Mouse (Mus musculus) G1E (cell line): Measurements from ENCODE around the gene Rfc4. TPM values are rescaled to one million over a fixed set of nuclear protein-coding genes. Genes with fewer than 3 reads are reported as not detected.
A peak's percentile ranks its signal among the peaks of the same experiment; 100 is the strongest.
"Not testable (repeated sequence)": the region's sequence is repeated elsewhere in the genome, so short reads cannot be mapped to it uniquely, and the experiment has no call there.

Experiments
- ATAC-seq: 2 replicates; pipeline ENCODE4 v1.8.0; 2016; ENCODE audit warnings: mild to moderate bottlenecking; ENCODE audit not compliant: insufficient number of reproducible peaks, poor library complexity, low FRiP score, severe bottlenecking; ENCODE audit errors: extremely low read depth
- DNase-seq: peaks from one replicate; pipeline ENCODE4 v3.0.0; 2012; ENCODE audit warnings: low spot score
- H3K27me3 ChIP-seq: 2 replicates; pipeline ENCODE4 v1.6.1; 2012; ENCODE audit warnings: mild to moderate bottlenecking, low read length, inconsistent platforms; ENCODE audit not compliant: insufficient read depth
- H3K36me3 ChIP-seq: replicated peaks from 2 replicates; pipeline ENCODE3; 2012; ENCODE audit warnings: mild to moderate bottlenecking, inconsistent platforms
- H3K4me1 ChIP-seq: 2 replicates; pipeline ENCODE4 v1.6.1; 2012; ENCODE audit warnings: low read depth, low read length, inconsistent platforms, mixed read lengths; ENCODE audit not compliant: insufficient read depth
- H3K4me3 ChIP-seq: 2 replicates; pipeline ENCODE4 v1.5.1; 2012; ENCODE audit warnings: low read depth, mild to moderate bottlenecking, inconsistent platforms, low read length, moderate library complexity, mixed read lengths
- H3K9me3 ChIP-seq: replicated peaks from 2 replicates; pipeline ENCODE4 v1.6.1; 2012; ENCODE audit warnings: inconsistent platforms
- CTCF ChIP-seq: IDR thresholded peaks from 2 replicates; pipeline ENCODE4 v1.5.1; 2012; ENCODE audit warnings: low read depth, low read length, inconsistent platforms, mixed read lengths
- GATA1 ChIP-seq: IDR thresholded peaks from 2 replicates; pipeline ENCODE4 v1.6.1; 2012; ENCODE audit warnings: borderline replicate concordance, low read length, inconsistent platforms, mixed read lengths
- GATA2 ChIP-seq: IDR thresholded peaks from 2 replicates; pipeline ENCODE4 v1.6.1; 2012; ENCODE audit warnings: low read depth, low read length, inconsistent platforms, borderline replicate concordance
- POLR2AphosphoS5 ChIP-seq: IDR thresholded peaks from 2 replicates; pipeline ENCODE4 v1.6.1; 2012; ENCODE audit warnings: low read depth, low read length, inconsistent platforms; ENCODE audit not compliant: insufficient replicate concordance
- TAL1 ChIP-seq: conservative IDR thresholded peaks from 2 replicates; pipeline ENCODE4 v1.6.1; 2012; ENCODE audit warnings: low read depth, low read length, inconsistent platforms, mixed read lengths
- polyA plus RNA-seq: library from polyadenylated mRNA; stranded (reverse); fragments of >175 nt; gene quantifications from 2 replicates; pipeline ENCODE4 v1.2.3, GENCODE M21; 2012
- total RNA-seq, 2 experiments: library from RNA; stranded (forward) in 1 of 2; stranded (reverse) in 1 of 2; fragments of 200-1000 nt in 1 of 2; fragments of >200 nt in 1 of 2; fragmentation: Nextera tagmentation in 1 of 2; gene quantifications; 2 replicates each; pipeline ENCODE4 v1.2.3; 2014 to 2017

Gene Rfc4
- total and polyA plus RNA-seq, 3 experiments, result 49.2 to 181 (median 90.1) TPM

DNA sequence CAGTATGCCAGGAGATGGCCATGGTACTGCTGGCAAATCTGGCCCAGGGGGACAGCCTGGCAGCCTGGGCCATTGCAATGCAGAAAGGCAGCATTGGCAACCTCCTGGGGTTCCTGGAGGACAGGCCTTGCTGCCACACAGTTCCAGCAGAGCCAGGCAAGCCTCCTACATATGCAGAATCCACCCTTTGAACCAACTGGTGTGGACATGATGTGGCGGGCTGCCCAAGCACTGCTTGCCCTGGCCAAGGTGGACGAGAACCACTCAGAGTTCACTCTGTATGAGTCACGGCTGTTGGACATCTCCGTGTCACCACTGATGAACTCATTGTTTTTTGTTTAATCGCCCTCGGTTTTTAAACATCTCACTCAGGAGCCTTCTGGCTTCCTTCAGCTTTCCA, 33.4 kb downstream of the Rfc4 start:
- H3K9me3 ChIP-seq, result no peaks in the 10 kb centered on the region
- DNase-seq (no peak), ATAC-seq (no peak)
- H3K4me3 ChIP-seq, result no peak overlapping the region
- peaks cover 15% of the 10 kb centered on the region for H3K27me3 ChIP-seq
- H3K36me3 ChIP-seq, result no peaks in the 10 kb centered on the region
- H3K4me1 ChIP-seq, result peaks cover 2% of the 10 kb centered on the region; the same call in 1 of the 2 replicates
- TF ChIP-seq POLR2AphosphoS5, result no peak
- TF ChIP-seq GATA2, result no peak
- TF ChIP-seq GATA1, result no peak
- TF ChIP-seq CTCF, result no peak
- TF ChIP-seq TAL1, result no peak

DNA sequence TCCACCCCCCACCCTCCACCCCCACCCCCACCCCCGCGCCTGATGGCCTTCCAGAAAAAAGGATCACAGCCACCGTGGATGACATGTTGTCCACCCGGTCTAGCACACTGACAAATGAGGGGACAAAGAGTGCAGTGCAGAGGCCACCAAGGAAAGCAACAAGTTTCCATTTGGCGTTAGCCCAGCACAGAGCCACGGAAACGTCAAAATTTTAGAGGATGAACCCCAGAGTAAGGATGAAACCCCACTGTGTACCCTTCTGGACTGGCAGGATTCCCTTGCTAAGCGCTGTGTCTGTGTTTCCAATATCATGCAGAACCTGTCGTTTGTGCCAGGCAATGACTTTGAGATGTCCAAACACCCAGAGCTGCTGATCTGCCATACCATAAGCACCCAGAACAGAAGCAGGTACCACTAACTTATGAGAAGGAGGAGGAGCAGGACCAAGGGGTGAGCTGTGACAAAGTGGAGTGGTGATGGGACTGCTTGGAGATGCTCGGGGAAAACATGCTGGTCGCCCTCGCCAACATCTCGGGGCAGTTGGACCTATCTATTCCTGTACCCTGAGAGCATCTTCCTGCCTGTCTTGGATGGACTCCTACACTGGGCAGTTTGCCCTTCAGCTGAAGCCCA, 34.1 kb downstream of the Rfc4 start:
- Histone ChIP-seq H3K4me1 (peaks cover 2% of the 10 kb centered on the region; the same call in 1 of the 2 replicates), H3K9me3 (no peaks in the 10 kb centered on the region), H3K4me3 (no peak overlapping the region), H3K36me3 (no peaks in the 10 kb centered on the region), H3K27me3 (peaks cover 15% of the 10 kb centered on the region)
- ATAC-seq (no peak), DNase-seq (no peak)
- TF ChIP-seq POLR2AphosphoS5 (no peak), CTCF (no peak), GATA1 (no peak)

DNA sequence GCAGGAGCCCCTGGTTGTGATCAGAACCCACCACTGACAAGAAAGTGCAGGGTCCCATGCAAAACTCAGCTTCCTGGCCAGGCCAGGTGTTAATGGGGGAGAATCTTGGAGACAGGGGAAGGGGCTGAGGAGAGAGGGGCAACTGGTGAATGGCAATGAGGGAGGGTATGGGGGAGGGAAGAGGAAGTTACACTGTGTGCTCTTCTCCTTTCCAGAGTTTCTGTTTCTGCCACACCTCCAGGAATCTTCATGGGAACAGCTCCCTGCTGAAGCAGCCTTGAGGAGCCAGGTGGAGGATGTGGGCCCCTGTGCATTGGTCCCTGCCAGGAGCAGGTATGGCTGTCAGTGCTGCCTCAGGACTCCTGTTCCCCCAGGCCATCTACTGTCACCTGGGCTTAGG, 36.2 kb downstream of the Rfc4 start:
- H3K36me3 ChIP-seq, DNase-seq, H3K4me1 ChIP-seq, H3K9me3 ChIP-seq, H3K4me3 ChIP-seq, ATAC-seq: not testable (repeated sequence)
- peaks cover 15% of the 10 kb centered on the region for H3K27me3 ChIP-seq

DNA sequence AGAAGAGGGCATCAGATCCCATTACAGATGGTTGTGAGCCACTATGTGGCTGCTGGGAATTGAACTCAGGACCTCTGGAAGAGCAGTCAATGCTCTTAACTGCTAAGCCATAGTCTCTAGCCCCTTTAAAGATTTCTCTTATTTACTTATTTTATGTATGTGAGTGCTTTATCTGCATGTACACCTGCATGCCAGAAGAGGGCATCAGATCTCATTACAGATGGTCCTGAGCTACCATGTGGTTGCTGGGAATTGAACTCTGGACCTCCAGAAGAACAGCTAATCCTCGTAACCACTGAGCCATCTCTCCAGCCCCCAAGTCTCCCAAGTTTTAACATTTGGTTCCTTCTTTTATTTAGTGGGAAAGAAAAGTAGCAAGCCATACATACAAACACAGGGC, 39.0 kb downstream of the Rfc4 start:
- not testable (repeated sequence) for H3K36me3 ChIP-seq, DNase-seq, H3K9me3 ChIP-seq, ATAC-seq, H3K4me1 ChIP-seq, H3K4me3 ChIP-seq
- H3K27me3 ChIP-seq, result peaks cover 16% of the 10 kb centered on the region

GRCm38 (mm10) chr16:23087712-23088111, 39.8 kb downstream of the Rfc4 start:
- not testable (repeated sequence) for ATAC-seq
- peak; percentile 21 for DNase-seq

DNA sequence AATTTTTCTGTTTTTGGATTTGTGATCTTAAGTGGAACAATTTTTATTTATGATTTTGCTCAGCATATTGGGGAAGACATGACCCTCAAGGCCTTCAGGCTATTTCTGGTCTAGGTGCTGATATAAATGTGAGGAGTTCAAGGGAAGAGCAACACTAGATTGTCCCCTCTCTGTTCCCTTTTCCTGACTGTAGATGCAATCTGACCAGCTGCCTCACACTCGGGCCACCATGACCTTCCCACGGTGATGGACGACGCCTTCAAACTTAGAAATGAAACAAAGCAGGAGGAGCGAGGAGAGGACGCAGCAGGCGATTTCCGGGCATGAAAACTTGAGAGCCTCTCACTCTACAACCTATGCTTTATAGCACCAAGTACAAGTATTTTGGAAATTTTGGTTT, 40.4 kb downstream of the Rfc4 start:
- not testable (repeated sequence) for DNase-seq, H3K4me3 ChIP-seq, H3K4me1 ChIP-seq, H3K36me3 ChIP-seq, ATAC-seq, H3K9me3 ChIP-seq
- peaks cover 15% of the 10 kb centered on the region for H3K27me3 ChIP-seq

More at GRCm38 (mm10) chr16:23087712-23088111, 39.8 kb downstream of the Rfc4 start:
- not testable (repeated sequence) for H3K4me3 ChIP-seq, H3K4me1 ChIP-seq, H3K9me3 ChIP-seq, H3K36me3 ChIP-seq
- H3K27me3 ChIP-seq, result peaks cover 15% of the 10 kb centered on the region

DNA sequence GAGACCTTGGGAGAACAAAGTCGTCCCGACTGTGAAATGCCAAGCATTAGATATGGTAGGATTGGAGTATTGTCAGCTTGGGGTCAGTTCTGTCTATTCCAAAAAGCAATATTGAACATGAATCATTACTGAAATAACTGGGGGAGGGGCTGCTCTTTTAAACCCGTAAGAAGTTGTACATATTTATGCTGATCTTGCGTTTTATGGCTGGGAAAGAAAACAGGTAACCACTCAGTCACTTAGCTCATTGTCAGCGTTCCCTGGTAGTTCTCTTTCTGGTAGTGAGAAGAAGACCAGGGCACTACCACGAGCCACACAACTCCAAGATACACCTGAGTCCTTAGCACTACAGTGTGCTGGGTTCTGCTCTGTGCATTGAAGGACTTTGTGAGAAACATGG, 50.0 kb downstream of the Rfc4 start:
- ATAC-seq, H3K4me1 ChIP-seq, H3K27me3 ChIP-seq, H3K9me3 ChIP-seq, H3K4me3 ChIP-seq, DNase-seq, H3K36me3 ChIP-seq: not testable (repeated sequence)

Other genes starting within 250 kb of the Rfc4 start
- gene Ahsg, start 236.5 kb downstream of the Rfc4 start, total RNA-seq (2014; fragmentation: Nextera tagmentation), result 2.7 and 4.4 TPM in 2 replicates
- gene Ahsg, start 236.5 kb downstream of the Rfc4 start, total RNA-seq (2017), result 0.38 and 0.52 TPM in 2 replicates
- gene Ahsg, start 236.5 kb downstream of the Rfc4 start, polyA plus RNA-seq, result 0.11 and 0.15 TPM in 2 replicates
- 4.6 and 5.1 TPM in 2 replicates for gene Fetub, start 209.4 kb downstream of the Rfc4 start, total RNA-seq (2014; fragmentation: Nextera tagmentation)
- 1.7 and 2.1 TPM in 2 replicates for gene Fetub, start 209.4 kb downstream of the Rfc4 start, total RNA-seq (2017)
- 0.66 and 0.92 TPM in 2 replicates for gene Fetub, start 209.4 kb downstream of the Rfc4 start, polyA plus RNA-seq
- gene Hrg, start 176.7 kb downstream of the Rfc4 start, total RNA-seq (2014; fragmentation: Nextera tagmentation), result not detected in 2 replicates
- gene Hrg, start 176.7 kb downstream of the Rfc4 start, total RNA-seq (2017), result not detected in 2 replicates
- not detected in 2 replicates for gene Hrg, start 176.7 kb downstream of the Rfc4 start, polyA plus RNA-seq
- gene Kng2, start 98.3 kb downstream of the Rfc4 start, total RNA-seq (2014; fragmentation: Nextera tagmentation), result not detected in 2 replicates
- 0.17 TPM in 1 of 2 replicates, not detected in the other for gene Kng2, start 98.3 kb downstream of the Rfc4 start, total RNA-seq (2017)
- gene Kng2, start 98.3 kb downstream of the Rfc4 start, polyA plus RNA-seq, result not detected in 2 replicates
- not detected in 2 replicates for gene Kng1, start 69.9 kb downstream of the Rfc4 start, total RNA-seq (2014; fragmentation: Nextera tagmentation)
- gene Kng1, start 69.9 kb downstream of the Rfc4 start, total RNA-seq (2017), result 0.12 TPM in 1 of 2 replicates, not detected in the other
- gene Kng1, start 69.9 kb downstream of the Rfc4 start, polyA plus RNA-seq, result not detected in 2 replicates
- 776 and 797 TPM in 2 replicates for gene Eif4a2, start 20.3 kb downstream of the Rfc4 start, total RNA-seq (2014; fragmentation: Nextera tagmentation)
- 849 and 913 TPM in 2 replicates for gene Eif4a2, start 20.3 kb downstream of the Rfc4 start, total RNA-seq (2017)
- gene Eif4a2, start 20.3 kb downstream of the Rfc4 start, polyA plus RNA-seq, result 8.4 and 10.5 TPM in 2 replicates
- not detected in 2 replicates for gene Adipoq, start 18.8 kb upstream of the Rfc4 start, total RNA-seq (2014; fragmentation: Nextera tagmentation)
- 0.16 TPM in 1 of 2 replicates, not detected in the other for gene Adipoq, start 18.8 kb upstream of the Rfc4 start, total RNA-seq (2017)
- gene Adipoq, start 18.8 kb upstream of the Rfc4 start, polyA plus RNA-seq, result not detected in 2 replicates
- gene St6gal1, start 97.0 kb upstream of the Rfc4 start, total RNA-seq (2014; fragmentation: Nextera tagmentation), result 3.0 and 4.1 TPM in 2 replicates
- 4.0 and 6.8 TPM in 2 replicates for gene St6gal1, start 97.0 kb upstream of the Rfc4 start, total RNA-seq (2017)
- 0.12 and 0.24 TPM in 2 replicates for gene St6gal1, start 97.0 kb upstream of the Rfc4 start, polyA plus RNA-seq